Mouse (Mus musculus): Measurements from ENCODE around the gene Ssb. TPM values are rescaled to one million over a fixed set of nuclear protein-coding genes. Genes with fewer than 3 reads are reported as not detected.
"Not testable (repeated sequence)": the region's sequence is repeated elsewhere in the genome, so short reads cannot be mapped to it uniquely, and the experiment has no call there.

The Ssb gene
- polyA plus RNA-seq, 1 experiment from 2014 or later: 185 TPM

DNA sequence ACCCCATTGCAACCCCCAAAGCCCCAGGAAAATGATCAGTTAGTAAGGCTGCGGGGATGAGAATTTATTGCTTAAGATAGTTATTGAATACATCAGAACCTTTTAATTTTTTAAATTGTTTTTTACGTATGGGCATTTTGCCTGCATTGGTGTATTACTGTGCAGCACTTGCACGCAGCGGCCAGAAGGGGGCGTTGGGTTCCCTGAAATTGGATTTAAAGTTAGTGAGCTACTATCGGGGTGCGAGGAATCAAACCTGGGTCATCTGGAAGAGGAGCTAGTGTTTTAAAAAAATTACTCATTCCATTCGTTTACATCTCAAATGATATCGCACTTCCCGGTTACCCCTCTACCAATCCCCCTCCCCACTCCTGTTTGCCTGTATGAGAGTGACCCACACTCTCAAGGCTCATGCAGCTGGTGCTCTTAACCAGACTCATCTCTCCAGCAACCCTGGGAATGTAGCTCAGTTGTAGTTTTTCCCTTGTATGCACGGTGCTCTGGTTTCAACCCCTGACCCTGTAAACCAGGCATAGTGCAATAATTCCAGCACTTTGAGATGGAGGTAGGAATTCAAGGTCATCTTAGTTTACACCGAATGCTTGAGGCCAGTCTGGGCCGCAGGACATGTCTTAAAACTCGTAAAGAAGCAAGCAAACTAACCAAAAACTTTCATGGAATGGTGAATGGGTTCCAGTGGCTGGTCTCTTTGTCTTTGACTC, 34.3 kb downstream of the Ssb start:
- H3K4me2 ChIP-seq (replicated peaks; ENCODE audit: low read depth, low read length): no peak overlapping the region
- H3K9me3 ChIP-seq (ENCODE audit: low read length): no peaks in the 10 kb centered on the region
- DNase-seq (ENCODE audit: low spot score) (no peak), ATAC-seq (no peak)
- peak; percentile 58 for TF ChIP-seq CTCF (IDR thresholded peaks at IDR 0.05)
- no peak for TF ChIP-seq EP300 (IDR thresholded peaks at IDR 0.05)
- H3K36me3 ChIP-seq (ENCODE audit: insufficient read depth, low read length): no peaks in the 10 kb centered on the region
- H3K27ac ChIP-seq (ENCODE audit: low read length): no peak overlapping the region
- H3K9ac ChIP-seq (replicated peaks; ENCODE audit: low read depth): no peak overlapping the region
- 60% methylated on average over 14 of the region's 14 CpGs for WGBS
- H3K27me3 ChIP-seq (replicated peaks; ENCODE audit: insufficient read depth, low read length): no peaks in the 10 kb centered on the region
- H3K4me1 ChIP-seq (ENCODE audit: insufficient read depth, low read depth, low read length): no peaks in the 10 kb centered on the region
- H3K4me3 ChIP-seq (ENCODE audit: low read depth, low read length): no peak overlapping the region

DNA sequence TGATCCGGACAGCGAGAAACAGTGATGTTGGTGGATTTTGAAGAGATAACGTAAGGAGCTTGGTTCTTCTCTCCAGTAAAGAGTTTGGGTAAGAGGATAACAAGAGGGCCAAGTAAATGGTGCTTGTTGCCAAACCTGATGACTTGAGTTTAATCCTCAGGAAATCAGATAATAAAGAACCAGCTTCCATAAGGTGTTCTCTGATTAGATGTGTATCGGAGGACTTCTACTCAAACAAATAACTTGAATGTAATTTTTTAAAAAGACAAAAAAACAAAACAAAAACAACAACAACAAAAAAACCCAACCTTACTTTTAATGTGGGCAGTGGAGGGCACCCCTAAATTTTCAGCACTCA, 34.8 kb downstream of the Ssb start:
- H3K27ac ChIP-seq (ENCODE audit: low read length): no peak overlapping the region
- no peak overlapping the region for H3K4me2 ChIP-seq (replicated peaks; ENCODE audit: low read depth, low read length)
- TF ChIP-seq EP300 (IDR thresholded peaks at IDR 0.05): no peak
- no peak for TF ChIP-seq CTCF (IDR thresholded peaks at IDR 0.05)
- H3K36me3 ChIP-seq (ENCODE audit: insufficient read depth, low read length): no peaks in the 10 kb centered on the region
- ATAC-seq: no peak
- H3K9ac ChIP-seq (replicated peaks; ENCODE audit: low read depth): no peak overlapping the region
- WGBS: 91% methylated on average over 4 of the region's 4 CpGs
- no peak for DNase-seq (ENCODE audit: low spot score)
- H3K4me3 ChIP-seq (ENCODE audit: low read depth, low read length): no peak overlapping the region
- H3K4me1 ChIP-seq (ENCODE audit: insufficient read depth, low read depth, low read length): no peaks in the 10 kb centered on the region
- no peaks in the 10 kb centered on the region for H3K27me3 ChIP-seq (replicated peaks; ENCODE audit: insufficient read depth, low read length)
- H3K9me3 ChIP-seq (ENCODE audit: low read length): no peaks in the 10 kb centered on the region

DNA sequence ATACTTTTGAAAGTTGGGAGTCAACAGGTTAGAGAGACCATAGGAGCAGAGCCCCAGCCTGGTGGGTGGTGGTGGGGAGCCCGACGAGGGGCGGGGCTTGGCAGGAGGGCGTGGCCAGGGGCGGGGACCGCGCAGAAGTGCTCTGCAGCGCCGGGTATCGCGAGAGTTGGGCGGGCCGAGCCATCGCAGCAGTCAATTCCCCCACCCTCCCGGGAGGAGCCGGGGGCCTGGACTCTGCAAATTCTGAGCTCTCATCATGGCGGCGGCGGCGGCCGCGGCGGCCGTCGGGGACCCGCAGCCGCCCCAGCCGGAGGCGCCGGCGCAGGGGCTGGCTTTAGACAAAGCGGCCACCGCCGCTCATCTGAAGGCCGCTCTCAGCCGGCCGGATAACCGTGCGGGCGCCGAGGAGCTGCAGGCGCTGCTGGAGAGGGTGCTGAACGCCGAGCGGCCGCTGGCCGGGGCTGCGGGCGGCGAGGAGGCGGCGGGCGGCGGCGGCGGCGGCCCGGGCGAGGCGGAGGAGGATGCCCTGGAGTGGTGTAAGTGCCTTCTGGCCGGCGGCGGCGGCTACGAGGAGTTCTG, 35.8 kb downstream of the Ssb start, which contains the start of gene Ubr3:
TSS of gene Ubr3 (plus strand) at position 208 of the 579 bp plus-strand sequence.
- Histone ChIP-seq H3K4me1 (ENCODE audit: insufficient read depth, low read depth, low read length) (no peaks in the 10 kb centered on the region), H3K36me3 (ENCODE audit: insufficient read depth, low read length) (no peaks in the 10 kb centered on the region), H3K4me2 (replicated peaks; ENCODE audit: low read depth, low read length) (peak within 1 kb of the TSS; percentile 93), H3K4me3 (ENCODE audit: low read depth, low read length) (peak within 1 kb of the TSS; percentile 100), H3K27me3 (replicated peaks; ENCODE audit: insufficient read depth, low read length) (no peaks in the 10 kb centered on the region), H3K27ac (ENCODE audit: low read length) (peak within 1 kb of the TSS; percentile 98), H3K9me3 (ENCODE audit: low read length) (no peaks in the 10 kb centered on the region), H3K9ac (replicated peaks; ENCODE audit: low read depth) (peak within 1 kb of the TSS; percentile 96)
- DNase-seq (ENCODE audit: low spot score) (peak; percentile 98), ATAC-seq (peak; percentile 99)
- TF ChIP-seq EP300 (IDR thresholded peaks at IDR 0.05) (peak; percentile 42; the same call in 1 of the 2 replicates), CTCF (IDR thresholded peaks at IDR 0.05) (no peak)
- 2% methylated on average over 41 of the region's 65 CpGs for WGBS

DNA sequence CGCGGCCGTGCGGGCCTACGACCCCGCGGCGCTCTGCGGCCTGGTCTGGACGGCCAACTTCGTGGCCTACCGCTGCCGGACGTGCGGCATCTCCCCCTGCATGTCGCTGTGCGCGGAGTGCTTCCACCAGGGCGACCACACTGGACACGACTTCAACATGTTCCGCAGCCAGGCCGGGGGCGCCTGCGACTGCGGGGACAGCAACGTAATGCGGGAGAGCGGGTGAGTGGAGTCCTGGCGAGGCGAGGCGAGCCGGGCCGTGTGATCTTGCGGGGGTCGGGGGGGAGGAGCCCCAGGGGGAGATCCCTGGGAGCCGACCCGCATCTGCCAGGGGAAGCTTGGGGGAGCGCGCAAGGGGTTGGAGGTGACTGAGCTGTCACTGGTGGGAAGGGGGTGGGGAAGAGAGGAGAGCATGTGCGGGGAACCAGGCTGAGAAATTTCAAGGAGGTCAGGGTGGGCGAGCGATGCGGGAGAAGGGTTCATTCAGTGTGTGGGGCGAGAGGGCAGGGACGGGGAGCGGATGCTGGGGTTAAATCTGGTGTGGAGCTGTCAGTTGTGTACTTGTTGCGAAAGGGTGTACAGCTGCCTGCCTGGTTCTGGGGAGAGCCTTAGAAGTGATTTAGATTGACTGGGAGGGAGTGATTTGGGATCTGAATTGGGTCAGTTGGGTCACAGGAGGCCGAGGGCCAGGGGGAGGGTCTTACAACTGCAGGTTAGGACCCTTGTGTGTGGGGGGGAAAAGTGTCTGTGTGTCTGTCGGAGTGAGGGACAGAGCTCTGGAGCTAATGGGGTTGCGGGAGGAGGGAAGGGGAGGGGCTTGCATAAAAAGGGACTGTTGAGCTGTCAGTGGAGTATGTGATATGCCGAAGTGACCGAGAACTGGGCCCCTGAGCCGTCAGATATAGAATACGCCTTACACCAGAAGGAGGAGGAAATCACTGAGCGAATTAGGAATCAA, 36.5 kb downstream of the Ssb start:
- TF ChIP-seq EP300 (IDR thresholded peaks at IDR 0.05) (no peak), CTCF (IDR thresholded peaks at IDR 0.05) (peak; percentile 33)
- Histone ChIP-seq H3K9ac (replicated peaks; ENCODE audit: low read depth) (peak overlapping the region; percentile 96), H3K4me3 (ENCODE audit: low read depth, low read length) (peak overlapping the region; percentile 100), H3K27ac (ENCODE audit: low read length) (peak overlapping the region; percentile 98), H3K27me3 (replicated peaks; ENCODE audit: insufficient read depth, low read length) (no peaks in the 10 kb centered on the region), H3K4me1 (ENCODE audit: insufficient read depth, low read depth, low read length) (no peaks in the 10 kb centered on the region), H3K4me2 (replicated peaks; ENCODE audit: low read depth, low read length) (peak overlapping the region; percentile 93), H3K9me3 (ENCODE audit: low read length) (no peaks in the 10 kb centered on the region), H3K36me3 (ENCODE audit: insufficient read depth, low read length) (no peaks in the 10 kb centered on the region)
- under 1% methylated on average over 55 of the region's 55 CpGs for WGBS
- peak; percentile 64 for ATAC-seq
- DNase-seq (ENCODE audit: low spot score): peak; percentile 79

DNA sequence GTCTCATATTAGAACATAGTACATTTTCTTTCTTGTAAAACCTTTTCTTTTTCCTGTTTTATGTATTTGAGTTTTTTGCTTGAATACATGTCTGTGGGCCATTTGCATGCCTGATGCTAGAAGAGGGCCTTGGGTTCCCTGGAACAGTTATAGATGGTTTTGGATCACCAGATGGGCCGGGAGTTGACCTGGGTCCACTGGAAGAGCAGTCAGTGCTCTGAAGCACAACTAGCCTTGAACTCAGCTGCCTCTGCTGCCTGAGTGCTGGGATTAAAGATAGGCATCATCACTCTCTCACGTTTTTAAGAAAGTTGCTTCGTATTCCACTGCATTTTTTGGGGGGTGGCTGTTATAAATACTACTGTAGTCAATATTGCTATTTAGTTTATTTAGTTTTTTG, 42.2 kb downstream of the Ssb start:
- Histone ChIP-seq H3K4me2 (replicated peaks; ENCODE audit: low read depth, low read length) (no peak overlapping the region), H3K4me1 (ENCODE audit: insufficient read depth, low read depth, low read length) (no peaks in the 10 kb centered on the region), H3K9me3 (ENCODE audit: low read length) (no peaks in the 10 kb centered on the region), H3K27me3 (replicated peaks; ENCODE audit: insufficient read depth, low read length) (no peaks in the 10 kb centered on the region), H3K27ac (ENCODE audit: low read length) (no peak overlapping the region), H3K36me3 (ENCODE audit: insufficient read depth, low read length) (no peaks in the 10 kb centered on the region), H3K9ac (replicated peaks; ENCODE audit: low read depth) (no peak overlapping the region), H3K4me3 (ENCODE audit: low read depth, low read length) (no peak overlapping the region)
- 92% methylated on average over 3 of the region's 3 CpGs for WGBS
- DNase-seq (ENCODE audit: low spot score) (no peak), ATAC-seq (no peak)
- TF ChIP-seq CTCF (IDR thresholded peaks at IDR 0.05): no peak
- TF ChIP-seq EP300 (IDR thresholded peaks at IDR 0.05): no peak

DNA sequence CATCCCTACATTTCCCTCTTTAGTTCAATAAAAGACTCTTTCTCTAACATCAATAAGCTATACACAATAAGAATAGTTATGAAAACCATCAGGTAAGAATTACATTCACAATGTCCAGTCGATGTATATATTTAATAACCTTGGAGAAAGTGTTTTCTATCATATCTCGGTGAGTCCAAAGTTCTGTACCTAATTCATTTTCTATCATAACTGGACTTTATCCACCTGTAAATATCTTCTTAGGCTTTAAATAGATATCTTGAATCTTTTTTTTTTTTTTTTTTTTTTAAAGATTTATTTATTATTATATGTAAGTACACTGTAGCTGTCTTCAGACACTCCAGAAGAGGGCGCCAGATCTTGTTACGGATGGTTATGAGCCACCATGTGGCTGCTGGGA, 46.0 kb downstream of the Ssb start:
- H3K27ac ChIP-seq (ENCODE audit: low read length); H3K4me1 ChIP-seq (ENCODE audit: insufficient read depth, low read depth, low read length); ATAC-seq; H3K4me3 ChIP-seq (ENCODE audit: low read depth, low read length); H3K4me2 ChIP-seq (replicated peaks; ENCODE audit: low read depth, low read length); DNase-seq (ENCODE audit: low spot score); H3K27me3 ChIP-seq (replicated peaks; ENCODE audit: insufficient read depth, low read length); H3K36me3 ChIP-seq (ENCODE audit: insufficient read depth, low read length); H3K9me3 ChIP-seq (ENCODE audit: low read length); H3K9ac ChIP-seq (replicated peaks; ENCODE audit: low read depth): not testable (repeated sequence)
- WGBS: 75% methylated on average over 4 of the region's 4 CpGs
